ENCODE assay signal across 15 mouse cellular contexts in genomic region chr7:78778741-78779140, GRCm38 (mm10). TPM values are rescaled to one million over a fixed set of nuclear protein-coding genes. Genes with fewer than 3 reads are reported as not detected.
"Had no signal": no experiment of that assay in that cellular context is flagged by ENCODE, and none has a peak within 500 bp of the region (broad histone marks: within the 10 kb centered on the region; RNA-seq: fewer than 3 reads in every experiment).

No protein-coding gene starts in this region.

- H3K27me3 ChIP-seq: hindbrain, embryonic 15.5 days; limb, embryonic 15.5 days; neural tube, embryonic 15.5 days had no signal

- H3K9me3 ChIP-seq: hindbrain, embryonic 15.5 days; limb, embryonic 15.5 days; midbrain, embryonic 10.5 days; neural tube, embryonic 15.5 days had no signal

- H3K4me2 ChIP-seq: hindbrain, embryonic 15.5 days; limb, embryonic 15.5 days; neural tube, embryonic 15.5 days had no signal

- H3K9ac ChIP-seq: hindbrain, embryonic 15.5 days; limb, embryonic 15.5 days; liver, embryonic 14.5 days; neural tube, embryonic 15.5 days had no signal

- ATAC-seq: intestine, embryonic 16.5 days had no signal

- DNase-seq: lung, postnatal 4 days; midbrain, embryonic 14.5 days; retina, postnatal 1 day; right cerebral cortex, postnatal 4 days; spleen, adult 18-20 months; thymus, adult 18-20 months; thymus, postnatal 14 days had no signal

- H3K27ac ChIP-seq: hindbrain, embryonic 15.5 days; limb, embryonic 15.5 days; liver, embryonic 14.5 days; midbrain, embryonic 10.5 days; neural tube, embryonic 15.5 days had no signal

- H3K4me3 ChIP-seq: hindbrain, embryonic 15.5 days; limb, embryonic 15.5 days; midbrain, embryonic 10.5 days; myocyte; neural tube, embryonic 15.5 days had no signal

RNA-seq across cellular contexts. Expression of gene Ntrk3, which starts 40.9 kb away (rescaled TPM):
- total RNA-seq: megakaryocyte, adult 5-6 weeks had no signal
